Mouse (Mus musculus): ENCODE measurements around the gene Lbr. TPM values are rescaled to one million over a fixed set of nuclear protein-coding genes. Genes with fewer than 3 reads are reported as not detected.

The Lbr gene
- polyA plus RNA-seq, 1 experiment from 2014 or later: 130 TPM

DNA sequence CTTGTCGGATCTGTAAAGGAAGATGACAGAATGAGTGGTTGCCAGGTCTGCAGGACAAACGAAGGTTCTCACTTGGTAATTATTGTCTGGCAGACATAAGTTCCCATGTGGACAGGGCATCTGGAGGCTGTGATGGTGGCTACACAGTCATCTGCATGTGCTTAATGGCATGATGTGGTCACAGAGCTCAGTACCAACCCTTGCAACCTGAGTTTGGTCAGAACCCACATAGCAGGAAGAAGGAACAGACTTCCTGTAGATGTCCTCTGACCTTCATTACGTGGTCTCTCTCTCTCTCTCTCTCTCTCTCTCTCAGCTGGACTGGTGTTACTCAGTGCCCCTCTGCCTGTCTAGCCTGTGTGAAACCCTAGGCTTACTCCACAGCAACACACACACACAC, 29.8 kb upstream of the Lbr start:
- H3K9me3 ChIP-seq (ENCODE audit: control insufficient read depth, low read length): no peaks in the 10 kb centered on the region
- no peak overlapping the region for H3K4me2 ChIP-seq (ENCODE audit: low read depth, low read length)
- H3K4me1 ChIP-seq (ENCODE audit: control insufficient read depth, insufficient read depth, low read length): no peaks in the 10 kb centered on the region
- no peaks in the 10 kb centered on the region for H3K36me3 ChIP-seq (ENCODE audit: control insufficient read depth, insufficient read depth, low read length)
- H3K9ac ChIP-seq (ENCODE audit: low read depth, low read length): no peak overlapping the region
- 61% methylated on average over 3 of the region's 3 CpGs for WGBS
- H3K27ac ChIP-seq (ENCODE audit: low read length): no peak overlapping the region
- no peaks in the 10 kb centered on the region for H3K27me3 ChIP-seq (replicated peaks; ENCODE audit: control insufficient read depth, insufficient read depth, low read length)
- no peak overlapping the region for H3K4me3 ChIP-seq (ENCODE audit: low read length)
- ATAC-seq: no peak

- Histone ChIP-seq H3K36me3 (ENCODE audit: control insufficient read depth, insufficient read depth, low read length) (no peaks in the 10 kb centered on the region), H3K27ac (ENCODE audit: low read length) (peak overlapping the region; percentile 90; the same call in 1 of the 2 replicates), H3K9ac (ENCODE audit: low read depth, low read length) (no peak overlapping the region), H3K9me3 (ENCODE audit: control insufficient read depth, low read length) (no peaks in the 10 kb centered on the region), H3K27me3 (replicated peaks; ENCODE audit: control insufficient read depth, insufficient read depth, low read length) (no peaks in the 10 kb centered on the region), H3K4me1 (ENCODE audit: control insufficient read depth, insufficient read depth, low read length) (peaks cover 24% of the 10 kb centered on the region), H3K4me2 (ENCODE audit: low read depth, low read length) (no peak overlapping the region), H3K4me3 (ENCODE audit: low read length) (no peak overlapping the region)
- ATAC-seq: no peak
- WGBS: 83% methylated on average over 6 of the region's 6 CpGs
Measured at GRCm38 (mm10) chr1:181866429-181867280, 23.8 kb upstream of the Lbr start.

GRCm38 (mm10) chr1:181865863-181866216, 23.0 kb upstream of the Lbr start:
- no peak overlapping the region for H3K4me3 ChIP-seq (ENCODE audit: low read length)
- no peak overlapping the region for H3K4me2 ChIP-seq (ENCODE audit: low read depth, low read length)
- H3K27me3 ChIP-seq (replicated peaks; ENCODE audit: control insufficient read depth, insufficient read depth, low read length): no peaks in the 10 kb centered on the region
- peak overlapping the region; percentile 37; the same call in 1 of the 2 replicates for H3K9ac ChIP-seq (ENCODE audit: low read depth, low read length)
- peak overlapping the region; percentile 90 for H3K27ac ChIP-seq (ENCODE audit: low read length)
- H3K9me3 ChIP-seq (ENCODE audit: control insufficient read depth, low read length): no peaks in the 10 kb centered on the region
- H3K36me3 ChIP-seq (ENCODE audit: control insufficient read depth, insufficient read depth, low read length): no peaks in the 10 kb centered on the region
- 54% methylated on average over 5 of the region's 5 CpGs for WGBS
- peak; percentile 13; the same call in 1 of the 2 replicates for ATAC-seq
- peaks cover 24% of the 10 kb centered on the region for H3K4me1 ChIP-seq (ENCODE audit: control insufficient read depth, insufficient read depth, low read length)

- Histone ChIP-seq H3K27me3 (replicated peaks; ENCODE audit: control insufficient read depth, insufficient read depth, low read length) (no peaks in the 10 kb centered on the region), H3K9ac (ENCODE audit: low read depth, low read length) (peak overlapping the region; percentile 37), H3K9me3 (ENCODE audit: control insufficient read depth, low read length) (no peaks in the 10 kb centered on the region), H3K27ac (ENCODE audit: low read length) (peak overlapping the region; percentile 90), H3K36me3 (ENCODE audit: control insufficient read depth, insufficient read depth, low read length) (no peaks in the 10 kb centered on the region), H3K4me3 (ENCODE audit: low read length) (no peak overlapping the region), H3K4me1 (ENCODE audit: control insufficient read depth, insufficient read depth, low read length) (peaks cover 29% of the 10 kb centered on the region), H3K4me2 (ENCODE audit: low read depth, low read length) (peak overlapping the region; percentile 9; the same call in 1 of the 2 replicates)
- 50% methylated on average over 11 of the region's 11 CpGs for WGBS
- ATAC-seq: peak; percentile 85
Measured at GRCm38 (mm10) chr1:181864971-181865862, 22.4 kb upstream of the Lbr start.

- no peaks in the 10 kb centered on the region for H3K9me3 ChIP-seq (ENCODE audit: control insufficient read depth, low read length)
- no peak overlapping the region for H3K4me2 ChIP-seq (ENCODE audit: low read depth, low read length)
- 33% methylated on average over 8 of the region's 8 CpGs for WGBS
- no peaks in the 10 kb centered on the region for H3K27me3 ChIP-seq (replicated peaks; ENCODE audit: control insufficient read depth, insufficient read depth, low read length)
- peaks cover 29% of the 10 kb centered on the region for H3K4me1 ChIP-seq (ENCODE audit: control insufficient read depth, insufficient read depth, low read length)
- ATAC-seq: no peak
- no peak overlapping the region for H3K4me3 ChIP-seq (ENCODE audit: low read length)
- no peaks in the 10 kb centered on the region for H3K36me3 ChIP-seq (ENCODE audit: control insufficient read depth, insufficient read depth, low read length)
- H3K9ac ChIP-seq (ENCODE audit: low read depth, low read length): no peak overlapping the region
- H3K27ac ChIP-seq (ENCODE audit: low read length): peak overlapping the region; percentile 75; the same call in 1 of the 2 replicates
Measured at GRCm38 (mm10) chr1:181863431-181863830, 20.6 kb upstream of the Lbr start.

DNA sequence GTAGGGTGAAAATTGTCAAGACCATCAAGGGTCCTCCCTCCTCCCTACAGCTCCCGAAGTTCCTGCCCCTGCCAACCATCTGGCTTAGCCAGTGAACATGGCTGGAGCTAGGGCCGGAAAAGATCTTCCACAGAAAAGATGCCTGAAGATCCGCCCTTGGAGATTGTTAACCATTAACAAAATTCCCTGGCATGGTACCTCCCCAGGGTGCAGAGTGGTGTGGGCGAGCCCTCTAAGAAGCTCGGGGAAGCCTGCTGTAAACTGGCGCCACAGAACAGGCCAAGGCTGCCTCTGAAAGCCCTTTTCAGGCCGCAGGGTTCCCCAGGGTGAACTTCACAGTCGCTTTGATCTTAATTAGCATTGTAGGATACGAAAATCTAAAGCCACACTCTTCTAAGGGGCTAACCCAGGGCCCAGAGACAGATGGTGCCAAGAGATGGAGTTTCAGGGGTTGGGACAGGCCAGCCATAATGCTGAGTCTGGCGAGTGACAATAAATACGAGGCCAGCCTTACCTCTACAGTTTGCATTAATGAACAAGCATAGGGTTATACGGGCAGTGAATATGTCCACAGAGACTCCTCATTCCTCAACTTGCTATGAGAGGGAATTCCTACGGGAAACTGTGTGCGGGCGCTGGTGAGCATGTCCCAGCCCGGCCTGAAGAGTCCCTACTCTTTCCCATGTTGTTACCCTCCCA, 20.0 kb upstream of the Lbr start:
- Histone ChIP-seq H3K4me2 (ENCODE audit: low read depth, low read length) (no peak overlapping the region), H3K4me3 (ENCODE audit: low read length) (no peak overlapping the region), H3K27me3 (replicated peaks; ENCODE audit: control insufficient read depth, insufficient read depth, low read length) (no peaks in the 10 kb centered on the region), H3K9ac (ENCODE audit: low read depth, low read length) (no peak overlapping the region), H3K4me1 (ENCODE audit: control insufficient read depth, insufficient read depth, low read length) (peaks cover 29% of the 10 kb centered on the region), H3K9me3 (ENCODE audit: control insufficient read depth, low read length) (no peaks in the 10 kb centered on the region), H3K36me3 (ENCODE audit: control insufficient read depth, insufficient read depth, low read length) (no peaks in the 10 kb centered on the region), H3K27ac (ENCODE audit: low read length) (peak overlapping the region; percentile 75)
- WGBS: 49% methylated on average over 16 of the region's 16 CpGs
- peak; percentile 46 for ATAC-seq

GRCm38 (mm10) chr1:181861181-181861902, 18.5 kb upstream of the Lbr start:
- H3K36me3 ChIP-seq (ENCODE audit: control insufficient read depth, insufficient read depth, low read length): no peaks in the 10 kb centered on the region
- peak overlapping the region; percentile 76 for H3K27ac ChIP-seq (ENCODE audit: low read length)
- H3K27me3 ChIP-seq (replicated peaks; ENCODE audit: control insufficient read depth, insufficient read depth, low read length): no peaks in the 10 kb centered on the region
- H3K4me1 ChIP-seq (ENCODE audit: control insufficient read depth, insufficient read depth, low read length): peaks cover 29% of the 10 kb centered on the region
- WGBS: 86% methylated on average over 2 of the region's 2 CpGs
- no peak overlapping the region for H3K9ac ChIP-seq (ENCODE audit: low read depth, low read length)
- H3K4me2 ChIP-seq (ENCODE audit: low read depth, low read length): no peak overlapping the region
- H3K9me3 ChIP-seq (ENCODE audit: control insufficient read depth, low read length): no peaks in the 10 kb centered on the region; the same call in 1 of the 2 replicates
- ATAC-seq: no peak
- no peak overlapping the region for H3K4me3 ChIP-seq (ENCODE audit: low read length)

DNA sequence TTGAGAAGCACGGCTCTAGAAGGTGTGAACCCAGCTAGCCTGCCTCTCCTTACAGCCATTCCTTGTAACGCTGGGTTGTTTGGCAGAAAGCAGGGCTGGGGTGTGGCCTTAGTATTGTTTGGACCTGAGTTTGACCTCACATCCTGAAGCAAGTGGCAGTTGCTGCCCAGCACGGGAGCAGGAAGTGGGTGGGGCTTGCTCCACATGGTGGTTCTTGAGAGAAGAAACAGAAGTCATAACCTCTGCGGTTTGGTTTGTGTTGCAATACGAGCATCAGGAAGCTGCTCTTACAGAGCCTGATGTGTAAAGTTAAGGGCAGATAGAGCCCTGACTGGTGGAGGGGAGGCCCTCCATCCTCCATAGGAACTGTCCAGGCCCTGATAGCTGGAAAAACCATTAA, 17.8 kb upstream of the Lbr start:
- Histone ChIP-seq H3K9ac (ENCODE audit: low read depth, low read length) (no peak overlapping the region), H3K36me3 (ENCODE audit: control insufficient read depth, insufficient read depth, low read length) (no peaks in the 10 kb centered on the region), H3K27ac (ENCODE audit: low read length) (peak overlapping the region; percentile 76), H3K4me2 (ENCODE audit: low read depth, low read length) (no peak overlapping the region), H3K4me1 (ENCODE audit: control insufficient read depth, insufficient read depth, low read length) (peaks cover 25% of the 10 kb centered on the region), H3K9me3 (ENCODE audit: control insufficient read depth, low read length) (no peaks in the 10 kb centered on the region; the same call in 1 of the 2 replicates), H3K27me3 (replicated peaks; ENCODE audit: control insufficient read depth, insufficient read depth, low read length) (no peaks in the 10 kb centered on the region), H3K4me3 (ENCODE audit: low read length) (no peak overlapping the region)
- 10% methylated on average over 5 of the region's 5 CpGs for WGBS
- peak; percentile 45 for ATAC-seq

Measured in intestine, embryonic 16.5 days (tissue).